Mouse (Mus musculus): ENCODE results near the gene Clptm1. TPM values are rescaled to one million over a fixed set of nuclear protein-coding genes. Genes with fewer than 3 reads are reported as not detected.

The Clptm1 gene
- total and polyA plus RNA-seq, 2 experiments from 2014 or later: 140 to 149 TPM

- Histone ChIP-seq H3K4me1 (ENCODE audit: insufficient read depth, low read length) (no peaks in the 10 kb centered on the region), H3K4me3 (ENCODE audit: low read depth, low read length) (no peak overlapping the region), H3K9me3 (ENCODE audit: low read length) (no peaks in the 10 kb centered on the region), H3K4me2 (ENCODE audit: low read depth, low read length, poor library complexity, severe bottlenecking) (no peak overlapping the region), H3K9ac (replicated peaks; ENCODE audit: low read length, poor library complexity, severe bottlenecking) (no peak overlapping the region), H3K36me3 (ENCODE audit: insufficient read depth, low read length) (peaks cover 81% of the 10 kb centered on the region), H3K27me3 (ENCODE audit: insufficient read depth, low read length) (no peaks in the 10 kb centered on the region), H3K27ac (ENCODE audit: low read depth, low read length) (no peak overlapping the region)
- WGBS: 90% methylated on average over 11 of the region's 11 CpGs
- DNase-seq (ENCODE audit: low spot score) (no peak), ATAC-seq (ENCODE audit: low FRiP score) (no peak)
- TF ChIP-seq CTCF (IDR thresholded peaks at IDR 0.05): no peak
These were observed 29.6 kb downstream of the Clptm1 start for GRCm38 (mm10) chr7:19635074-19635827.

- ATAC-seq (ENCODE audit: low FRiP score) (no peak), DNase-seq (ENCODE audit: low spot score) (no peak)
- no peaks in the 10 kb centered on the region for H3K9me3 ChIP-seq (ENCODE audit: low read length)
- no peak overlapping the region for H3K27ac ChIP-seq (ENCODE audit: low read depth, low read length)
- H3K27me3 ChIP-seq (ENCODE audit: insufficient read depth, low read length): no peaks in the 10 kb centered on the region
- peaks cover 76% of the 10 kb centered on the region for H3K36me3 ChIP-seq (ENCODE audit: insufficient read depth, low read length)
- H3K4me3 ChIP-seq (ENCODE audit: low read depth, low read length): no peak overlapping the region
- H3K4me1 ChIP-seq (ENCODE audit: insufficient read depth, low read length): no peaks in the 10 kb centered on the region
- H3K9ac ChIP-seq (replicated peaks; ENCODE audit: low read length, poor library complexity, severe bottlenecking): no peak overlapping the region
- H3K4me2 ChIP-seq (ENCODE audit: low read depth, low read length, poor library complexity, severe bottlenecking): no peak overlapping the region
- 100% methylated on average over 2 of the region's 2 CpGs for WGBS
- TF ChIP-seq CTCF (IDR thresholded peaks at IDR 0.05): no peak
These were observed 30.2 kb downstream of the Clptm1 start for GRCm38 (mm10) chr7:19634591-19634990.

- peaks cover 69% of the 10 kb centered on the region for H3K36me3 ChIP-seq (ENCODE audit: insufficient read depth, low read length)
- ATAC-seq (ENCODE audit: low FRiP score) (no peak), DNase-seq (ENCODE audit: low spot score) (no peak)
- no peaks in the 10 kb centered on the region for H3K27me3 ChIP-seq (ENCODE audit: insufficient read depth, low read length)
- no peaks in the 10 kb centered on the region for H3K9me3 ChIP-seq (ENCODE audit: low read length)
- H3K4me2 ChIP-seq (ENCODE audit: low read depth, low read length, poor library complexity, severe bottlenecking): no peak overlapping the region
- no peak for TF ChIP-seq CTCF (IDR thresholded peaks at IDR 0.05)
- no peak overlapping the region for H3K4me3 ChIP-seq (ENCODE audit: low read depth, low read length)
- no peaks in the 10 kb centered on the region for H3K4me1 ChIP-seq (ENCODE audit: insufficient read depth, low read length)
- WGBS: 93% methylated on average over 15 of the region's 15 CpGs
- H3K9ac ChIP-seq (replicated peaks; ENCODE audit: low read length, poor library complexity, severe bottlenecking): no peak overlapping the region
- H3K27ac ChIP-seq (ENCODE audit: low read depth, low read length): no peak overlapping the region
These were observed 31.0 kb downstream of the Clptm1 start for GRCm38 (mm10) chr7:19633855-19634254.

GRCm38 (mm10) chr7:19633197-19633596 is 31.6 kb downstream of the Clptm1 start:
- H3K27ac ChIP-seq (ENCODE audit: low read depth, low read length): no peak overlapping the region
- TF ChIP-seq CTCF (IDR thresholded peaks at IDR 0.05): no peak
- H3K4me1 ChIP-seq (ENCODE audit: insufficient read depth, low read length): no peaks in the 10 kb centered on the region
- H3K27me3 ChIP-seq (ENCODE audit: insufficient read depth, low read length): no peaks in the 10 kb centered on the region
- no peak overlapping the region for H3K4me3 ChIP-seq (ENCODE audit: low read depth, low read length)
- no peak overlapping the region for H3K4me2 ChIP-seq (ENCODE audit: low read depth, low read length, poor library complexity, severe bottlenecking)
- DNase-seq (ENCODE audit: low spot score): no peak
- ATAC-seq (ENCODE audit: low FRiP score): no peak
- H3K36me3 ChIP-seq (ENCODE audit: insufficient read depth, low read length): peaks cover 62% of the 10 kb centered on the region
- WGBS: 94% methylated on average over 16 of the region's 17 CpGs
- H3K9me3 ChIP-seq (ENCODE audit: low read length): no peaks in the 10 kb centered on the region
- H3K9ac ChIP-seq (replicated peaks; ENCODE audit: low read length, poor library complexity, severe bottlenecking): no peak overlapping the region

GRCm38 (mm10) chr7:19632720-19633119 is 32.1 kb downstream of the Clptm1 start:
- Histone ChIP-seq H3K27ac (ENCODE audit: low read depth, low read length) (no peak overlapping the region), H3K4me2 (ENCODE audit: low read depth, low read length, poor library complexity, severe bottlenecking) (no peak overlapping the region), H3K4me3 (ENCODE audit: low read depth, low read length) (no peak overlapping the region), H3K9ac (replicated peaks; ENCODE audit: low read length, poor library complexity, severe bottlenecking) (no peak overlapping the region), H3K36me3 (ENCODE audit: insufficient read depth, low read length) (peaks cover 57% of the 10 kb centered on the region), H3K9me3 (ENCODE audit: low read length) (no peaks in the 10 kb centered on the region), H3K27me3 (ENCODE audit: insufficient read depth, low read length) (no peaks in the 10 kb centered on the region), H3K4me1 (ENCODE audit: insufficient read depth, low read length) (no peaks in the 10 kb centered on the region)
- no peak for DNase-seq (ENCODE audit: low spot score)
- no peak for ATAC-seq (ENCODE audit: low FRiP score)
- no peak for TF ChIP-seq CTCF (IDR thresholded peaks at IDR 0.05)

GRCm38 (mm10) chr7:19632275-19632674 is 32.6 kb downstream of the Clptm1 start:
- DNase-seq (ENCODE audit: low spot score) (no peak), ATAC-seq (ENCODE audit: low FRiP score) (no peak)
- TF ChIP-seq CTCF (IDR thresholded peaks at IDR 0.05): no peak
- no peaks in the 10 kb centered on the region for H3K27me3 ChIP-seq (ENCODE audit: insufficient read depth, low read length)
- H3K4me1 ChIP-seq (ENCODE audit: insufficient read depth, low read length): no peaks in the 10 kb centered on the region
- no peak overlapping the region for H3K27ac ChIP-seq (ENCODE audit: low read depth, low read length)
- H3K9me3 ChIP-seq (ENCODE audit: low read length): no peaks in the 10 kb centered on the region
- no peak overlapping the region for H3K4me3 ChIP-seq (ENCODE audit: low read depth, low read length)
- H3K9ac ChIP-seq (replicated peaks; ENCODE audit: low read length, poor library complexity, severe bottlenecking): no peak overlapping the region
- H3K36me3 ChIP-seq (ENCODE audit: insufficient read depth, low read length): peaks cover 55% of the 10 kb centered on the region
- H3K4me2 ChIP-seq (ENCODE audit: low read depth, low read length, poor library complexity, severe bottlenecking): no peak overlapping the region
